Mouse (Mus musculus) layer of hippocampus, adult 2 months (tissue): ENCODE data around the gene Gramd1b. TPM values are rescaled to one million over a fixed set of nuclear protein-coding genes. Genes with fewer than 3 reads are reported as not detected.

Experiments
- DNase-seq, 2 experiments: peaks; one replicate each; pipeline ENCODE4 v3.0.0; 2022; ENCODE audit warnings: low spot score in 2 of 2
- H3K27ac ChIP-seq: fragments of 200-600 bp; 2 replicates; pipeline ENCODE4 v1.8.1; 2022
- H3K4me3 ChIP-seq: fragments of 200-600 bp; 2 replicates; pipeline ENCODE4 v1.8.1; 2022; ENCODE audit warnings: mild to moderate bottlenecking
- CTCF ChIP-seq: fragments of 200-600 bp; conservative IDR thresholded peaks from 2 replicates; pipeline ENCODE4 v1.8.1; 2022; ENCODE audit warnings: antibody characterized with exemption, mild to moderate bottlenecking, moderate library complexity
- total RNA-seq, 2 experiments: library from RNA; stranded (reverse); gene quantifications; 2 replicates each; pipeline ENCODE4 v1.2.3; 2021

Gene Gramd1b
- total RNA-seq, 2 experiments from 2014 or later, result 158 to 164 TPM

GRCm38 (mm10) chr9:40448646-40449243 lies 82.4 kb downstream of the Gramd1b start:
- no peak for DNase-seq
- Histone ChIP-seq H3K4me3 (no peak overlapping the region), H3K27ac (no peak overlapping the region)
- no peak for TF ChIP-seq CTCF

GRCm38 (mm10) chr9:40447265-40447664 lies 83.9 kb downstream of the Gramd1b start:
- DNase-seq, result no peak
- no peak overlapping the region for H3K4me3 ChIP-seq
- TF ChIP-seq CTCF, result no peak
- H3K27ac ChIP-seq, result no peak overlapping the region

DNA sequence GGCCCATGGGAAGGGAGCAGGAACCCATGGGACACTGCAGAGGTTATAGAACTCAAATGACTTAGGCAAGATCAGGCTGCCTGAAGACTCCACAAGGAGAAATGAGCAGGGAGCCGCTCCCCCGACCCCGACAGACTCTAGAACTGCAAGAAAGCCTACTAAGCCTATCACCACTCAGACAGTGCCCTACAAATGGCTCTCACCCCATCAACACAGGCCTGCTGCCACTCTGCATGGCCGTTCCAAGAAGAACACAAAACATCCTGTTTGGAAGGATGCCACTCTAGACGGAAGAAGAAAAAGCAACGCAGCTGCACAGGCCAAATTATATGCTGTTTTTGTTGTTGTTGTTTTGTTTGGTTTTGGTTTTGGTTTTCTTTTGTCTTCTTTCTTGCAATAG lies 86.2 kb downstream of the Gramd1b start:
- no peak for TF ChIP-seq CTCF
- DNase-seq, result no peak
- H3K27ac ChIP-seq, result no peak overlapping the region

GRCm38 (mm10) chr9:40442784-40443183 lies 88.4 kb downstream of the Gramd1b start:
- Histone ChIP-seq H3K27ac (no peak overlapping the region), H3K4me3 (no peak overlapping the region)
- no peak for TF ChIP-seq CTCF
- DNase-seq, result no peak

More for the DNA sequence above, 86.2 kb downstream of the Gramd1b start:
- H3K4me3 ChIP-seq, result no peak overlapping the region

DNA sequence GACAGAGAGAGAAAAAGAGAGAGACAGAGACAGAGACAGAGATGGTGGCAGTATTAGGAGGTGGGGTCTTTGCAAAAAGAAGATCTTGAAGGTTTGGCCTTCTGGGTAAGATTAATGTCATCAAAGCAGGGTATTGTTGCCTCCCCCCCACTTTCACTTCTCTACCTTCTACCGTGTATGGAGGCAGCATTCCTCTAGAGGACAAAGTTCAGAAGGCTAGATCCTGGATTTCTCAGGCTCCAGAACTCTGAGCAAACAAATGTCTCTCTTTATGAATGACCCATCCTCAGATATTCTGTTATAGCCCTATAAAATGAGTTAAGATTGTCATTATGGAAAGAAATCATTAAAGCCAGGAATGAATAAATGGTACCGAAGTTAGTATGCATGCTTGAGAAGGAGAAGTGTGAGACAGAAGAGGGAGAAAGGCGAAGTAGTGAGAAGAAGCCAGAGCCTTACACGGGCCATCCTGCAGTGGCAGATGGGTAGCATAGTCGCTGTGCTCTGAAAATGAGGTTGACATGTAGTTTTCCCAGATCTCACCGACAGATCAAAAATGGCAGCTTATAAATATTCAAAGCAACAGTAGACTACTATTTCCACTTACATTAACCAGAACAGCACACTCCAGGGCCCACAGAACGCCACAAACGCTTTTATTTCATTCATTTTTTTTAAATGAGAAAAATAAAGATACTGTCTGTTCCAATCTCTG lies 91.1 kb downstream of the Gramd1b start:
- Histone ChIP-seq H3K27ac (no peak overlapping the region), H3K4me3 (no peak overlapping the region)
- TF ChIP-seq CTCF, result no peak
- no peak for DNase-seq

DNA sequence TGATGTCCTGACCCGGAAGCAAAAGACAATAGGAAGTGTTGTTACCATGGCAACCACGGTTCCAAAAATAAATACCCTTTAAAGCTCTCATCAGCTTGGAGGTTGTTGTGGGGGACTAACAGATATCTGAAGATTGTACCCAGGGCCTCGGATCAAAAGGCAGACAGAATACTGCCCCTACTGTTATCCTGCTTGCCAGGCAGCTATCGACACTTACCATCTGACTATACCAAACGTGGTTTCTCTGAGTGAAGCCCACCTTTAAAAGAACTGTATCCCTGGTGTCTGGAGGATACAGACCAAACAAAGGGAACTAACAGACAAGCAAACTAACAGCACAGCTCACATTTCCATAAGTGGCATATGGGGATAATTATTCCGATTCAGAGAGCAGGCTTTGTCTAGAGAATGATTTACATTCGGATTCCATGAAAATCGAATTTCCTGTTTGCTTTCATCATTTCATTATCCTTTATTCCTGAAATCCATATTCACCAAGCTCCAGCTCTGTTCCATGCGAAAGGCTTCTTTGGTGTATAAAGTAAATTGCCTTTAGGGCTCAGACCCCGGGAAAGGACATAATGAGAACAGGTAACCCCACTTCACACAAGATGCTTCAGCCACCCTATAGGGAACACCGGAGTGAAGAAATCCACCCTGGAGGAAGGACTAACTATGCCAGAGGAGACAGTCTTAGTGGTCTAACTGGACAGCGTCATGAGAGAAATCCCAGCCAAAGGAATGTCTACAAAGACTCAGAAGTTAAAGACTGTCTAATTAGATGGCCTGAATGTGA lies 92.3 kb downstream of the Gramd1b start:
- DNase-seq, result no peak
- peak overlapping the region; percentile 23; the same call in 1 of the 2 replicates for H3K27ac ChIP-seq
- H3K4me3 ChIP-seq, result no peak overlapping the region
- peak; percentile 24; the same call in 1 of the 2 replicates for TF ChIP-seq CTCF

DNA sequence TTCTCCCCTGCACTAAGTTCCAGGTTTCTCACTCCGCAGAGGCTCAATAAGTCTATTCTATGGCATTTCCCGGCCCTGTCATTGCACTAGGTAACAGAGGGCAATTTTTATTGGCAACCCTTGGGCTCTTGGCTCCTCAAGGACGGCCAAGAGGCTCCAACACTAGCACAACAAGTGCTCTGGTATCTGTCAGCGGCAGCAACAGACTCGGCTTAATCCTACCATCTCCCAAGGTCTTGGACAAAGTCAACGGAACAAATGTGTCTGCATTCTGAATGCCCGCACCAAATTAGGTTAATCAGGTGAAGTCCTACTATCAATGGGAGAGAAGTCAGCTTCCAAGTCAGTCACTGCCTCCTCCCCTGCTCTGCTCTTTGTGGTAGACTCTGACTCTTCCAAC lies 93.3 kb downstream of the Gramd1b start:
- Histone ChIP-seq H3K27ac (no peak overlapping the region), H3K4me3 (no peak overlapping the region)
- TF ChIP-seq CTCF, result no peak
- DNase-seq, result no peak

DNA sequence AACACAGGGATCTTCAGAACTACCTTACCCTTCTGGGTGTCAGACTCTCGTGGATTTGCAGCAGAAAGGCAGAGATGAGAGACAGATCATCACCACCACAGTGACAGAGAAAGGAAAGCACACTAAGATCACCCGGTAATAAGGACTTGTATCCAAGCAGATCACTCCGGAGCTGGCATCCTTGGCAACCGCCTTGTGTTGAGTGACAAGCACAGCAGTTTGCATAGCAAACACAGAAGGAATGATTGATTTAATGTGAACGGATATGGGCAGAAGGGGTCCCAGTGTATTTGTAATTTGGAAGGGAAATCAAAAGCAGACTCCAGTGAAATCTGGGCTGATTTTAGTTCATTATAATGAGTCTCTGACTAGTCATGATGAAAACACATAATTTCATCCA lies 97.9 kb downstream of the Gramd1b start:
- no peak overlapping the region for H3K27ac ChIP-seq
- TF ChIP-seq CTCF, result no peak
- H3K4me3 ChIP-seq, result no peak overlapping the region
- DNase-seq, result peak in 1 of 2 experiments; percentile 42

DNA sequence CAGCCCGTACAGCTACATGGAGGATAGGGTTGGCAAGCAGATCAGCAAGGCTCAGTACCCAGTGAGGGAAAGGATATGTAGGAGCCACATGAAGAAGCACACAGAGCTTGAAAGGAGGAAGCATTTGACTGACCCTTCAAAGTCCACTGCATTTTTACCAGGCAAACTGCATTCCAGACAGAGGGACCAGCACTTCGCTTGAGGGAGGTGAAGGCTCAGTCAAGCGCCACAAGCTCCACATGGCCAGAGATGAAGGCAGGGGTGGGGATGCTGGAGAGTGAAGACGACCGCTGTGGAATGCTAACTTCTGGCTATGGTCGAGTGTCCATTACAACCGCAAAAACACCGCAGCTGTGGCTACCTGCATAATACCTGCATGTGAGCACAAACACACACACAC lies 100.2 kb downstream of the Gramd1b start:
- H3K4me3 ChIP-seq, result no peak overlapping the region
- no peak for TF ChIP-seq CTCF
- H3K27ac ChIP-seq, result no peak overlapping the region
- DNase-seq, result no peak

DNA sequence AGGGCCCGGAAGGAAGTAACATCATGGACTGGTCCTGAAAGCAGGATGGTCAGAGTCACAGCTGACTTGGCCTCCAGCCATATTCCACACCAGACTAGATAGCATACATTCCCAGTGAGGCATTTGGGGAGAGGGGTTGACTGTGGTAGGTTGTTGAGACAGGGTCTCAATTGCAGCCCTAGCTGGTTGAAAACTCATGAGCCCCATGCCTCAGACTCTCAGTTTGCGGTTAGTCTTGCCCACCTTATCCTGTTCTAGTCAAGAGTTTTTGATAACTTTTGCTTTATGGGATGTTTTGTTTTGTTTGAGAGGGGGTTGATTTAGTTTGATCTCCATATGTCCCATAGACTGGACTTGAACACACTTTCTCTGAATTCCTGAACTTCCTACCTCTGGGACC lies 103.5 kb downstream of the Gramd1b start:
- no peak for DNase-seq
- Histone ChIP-seq H3K4me3 (no peak overlapping the region), H3K27ac (no peak overlapping the region)
- no peak for TF ChIP-seq CTCF

DNA sequence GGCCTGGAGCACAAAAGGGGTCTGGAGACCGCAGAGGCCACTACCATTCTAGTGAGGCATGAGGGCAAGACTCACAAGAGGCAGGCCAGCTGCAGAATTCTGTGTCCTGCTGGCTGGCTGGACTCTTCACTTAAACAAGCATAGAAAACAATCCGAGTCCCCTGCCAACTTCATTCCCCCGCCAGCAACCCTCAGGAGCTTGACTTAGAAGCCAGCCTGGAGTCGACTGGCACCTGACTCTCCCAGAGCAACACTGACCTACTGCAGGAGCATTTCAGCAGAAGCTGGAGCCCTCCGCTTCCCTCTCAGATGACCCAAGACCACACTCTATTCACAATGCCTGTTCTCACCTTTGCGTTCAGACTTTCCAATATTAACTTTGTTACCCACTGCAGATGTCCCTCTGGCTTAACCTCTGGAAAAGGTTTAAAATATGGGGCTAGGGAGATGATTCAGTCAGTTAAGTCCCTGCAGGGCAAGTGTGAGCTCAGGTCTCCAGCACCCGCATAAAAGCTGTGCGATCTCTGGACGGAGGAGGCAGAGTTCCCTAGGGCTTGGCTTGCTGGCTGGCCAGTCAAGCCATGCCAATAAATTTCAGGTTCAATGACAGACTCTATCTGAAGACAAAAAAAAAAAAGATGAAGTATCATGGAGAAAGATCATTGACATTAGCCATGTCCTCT lies 104.8 kb downstream of the Gramd1b start:
- no peak for DNase-seq
- H3K4me3 ChIP-seq, result no peak overlapping the region
- no peak overlapping the region for H3K27ac ChIP-seq
- no peak for TF ChIP-seq CTCF

GRCm38 (mm10) chr9:40424874-40425273 lies 106.3 kb downstream of the Gramd1b start:
- no peak for DNase-seq
- no peak for TF ChIP-seq CTCF
- no peak overlapping the region for H3K4me3 ChIP-seq

DNA sequence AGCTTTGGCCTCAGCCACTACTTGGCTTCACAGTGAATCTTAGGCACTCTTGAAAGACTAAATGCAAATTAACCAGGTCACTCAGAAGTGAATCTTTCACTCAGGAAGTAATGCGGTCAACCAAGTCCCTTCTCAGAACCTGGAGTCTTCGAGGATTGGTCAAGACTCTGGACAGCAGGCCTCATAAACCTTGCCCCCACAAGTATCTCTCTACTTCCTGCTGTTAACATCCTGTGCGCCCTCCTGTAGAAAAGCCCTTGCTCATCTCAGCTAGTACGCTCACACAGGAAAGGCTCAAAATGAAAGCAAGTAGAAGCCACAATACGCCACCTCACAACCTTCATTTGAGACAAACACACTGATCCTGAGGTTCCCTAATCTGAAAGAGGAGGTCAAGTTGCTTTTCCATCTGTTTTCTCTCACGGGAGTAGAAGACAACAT lies 107.7 kb downstream of the Gramd1b start:
- no peak for TF ChIP-seq CTCF
- DNase-seq, result no peak
- H3K27ac ChIP-seq, result no peak overlapping the region

More at GRCm38 (mm10) chr9:40424874-40425273, 106.3 kb downstream of the Gramd1b start:
- no peak overlapping the region for H3K27ac ChIP-seq

More for the DNA sequence above, 107.7 kb downstream of the Gramd1b start:
- H3K4me3 ChIP-seq, result no peak overlapping the region
